Mouse (Mus musculus): Measurements from ENCODE around the gene Cma2. TPM values are rescaled to one million over a fixed set of nuclear protein-coding genes. Genes with fewer than 3 reads are reported as not detected.

The Cma2 gene
- not detected in 2 replicates for polyA plus RNA-seq (2014; fragmentation: Nextera tagmentation; extraction: Ambion mirVana)

- Histone ChIP-seq H3K4me2 (ENCODE audit: low read depth, severe bottlenecking) (no peak within 1 kb of the TSS), H3K4me1 (ENCODE audit: control insufficient read depth, insufficient read depth, low read length) (no peaks in the 10 kb centered on the region), H3K9ac (ENCODE audit: low read length) (no peak within 1 kb of the TSS), H3K9me3 (ENCODE audit: control insufficient read depth, low read length) (no peaks in the 10 kb centered on the region), H3K4me3 (ENCODE audit: low read depth, low read length) (no peak within 1 kb of the TSS), H3K27ac (replicated peaks; ENCODE audit: low read depth, low read length) (no peak within 1 kb of the TSS), H3K27me3 (ENCODE audit: control insufficient read depth, insufficient read depth, low read length) (no peaks in the 10 kb centered on the region), H3K36me3 (ENCODE audit: control insufficient read depth, insufficient read depth, low read length) (no peaks in the 10 kb centered on the region)
- 93% methylated on average over 6 of the region's 6 CpGs for WGBS
- no peak for ATAC-seq (ENCODE audit: insufficient number of reproducible peaks, low FRiP score, low TSS enrichment, low read depth)
- no peak for DNase-seq (ENCODE audit: low spot score)
Measured at GRCm38 (mm10) chr14:55950346-55951030, at the start of gene Cma2. TSS of gene Cma2 (plus strand) at chr14:55950980.

DNA sequence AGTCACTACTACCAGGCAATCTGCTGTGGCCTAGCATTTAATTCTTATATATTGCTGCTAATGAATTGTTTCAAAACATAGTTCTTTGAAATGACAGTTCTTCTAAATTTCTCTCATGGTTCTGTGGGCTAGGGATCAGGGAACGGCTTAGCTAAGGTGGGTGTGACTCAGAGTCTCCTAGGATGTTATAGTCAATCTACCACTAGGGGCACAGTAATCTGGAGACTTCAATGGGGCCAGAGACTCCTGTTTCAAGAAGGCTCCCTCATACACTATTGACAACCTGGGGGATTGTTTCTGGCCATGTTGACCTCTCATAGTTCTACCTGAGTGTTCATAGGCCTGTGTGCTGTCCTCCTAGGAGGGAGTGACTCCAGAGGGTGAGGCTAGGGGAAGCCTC lies 45.3 kb upstream of the Cma2 start:
- ATAC-seq (ENCODE audit: insufficient number of reproducible peaks, low FRiP score, low TSS enrichment, low read depth): no peak
- no peaks in the 10 kb centered on the region for H3K36me3 ChIP-seq (ENCODE audit: control insufficient read depth, insufficient read depth, low read length)
- no peak overlapping the region for H3K4me2 ChIP-seq (ENCODE audit: low read depth, severe bottlenecking)
- H3K9ac ChIP-seq (ENCODE audit: low read length): no peak overlapping the region
- no peaks in the 10 kb centered on the region for H3K9me3 ChIP-seq (ENCODE audit: control insufficient read depth, low read length)
- no peak overlapping the region for H3K4me3 ChIP-seq (ENCODE audit: low read depth, low read length)
- peaks cover 6% of the 10 kb centered on the region; the same call in 1 of the 2 replicates for H3K4me1 ChIP-seq (ENCODE audit: control insufficient read depth, insufficient read depth, low read length)
- no peak overlapping the region for H3K27ac ChIP-seq (replicated peaks; ENCODE audit: low read depth, low read length)
- 39% methylated on average over 1 of the region's 1 CpGs for WGBS
- H3K27me3 ChIP-seq (ENCODE audit: control insufficient read depth, insufficient read depth, low read length): no peaks in the 10 kb centered on the region
- no peak for DNase-seq (ENCODE audit: low spot score)

DNA sequence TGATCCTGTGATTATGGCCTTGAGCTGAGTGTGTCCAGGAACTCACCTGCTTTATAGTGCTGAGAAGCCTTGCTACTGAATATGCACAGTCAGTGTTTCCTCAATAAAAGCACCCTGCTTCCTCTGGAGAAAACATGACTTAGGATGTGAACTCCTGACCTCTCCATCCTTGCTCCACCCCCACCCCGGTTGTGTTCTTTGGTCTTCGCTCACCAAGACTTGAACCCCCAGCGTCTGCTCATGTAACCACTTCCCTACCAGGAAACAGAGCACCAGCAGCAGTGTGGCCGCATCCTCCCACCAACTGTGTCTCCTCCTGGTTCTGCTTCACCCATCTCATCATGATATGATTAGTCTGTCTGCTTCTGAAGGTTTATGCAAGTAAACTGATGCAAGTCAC lies 37.4 kb upstream of the Cma2 start:
- no peak overlapping the region for H3K27ac ChIP-seq (replicated peaks; ENCODE audit: low read depth, low read length)
- ATAC-seq (ENCODE audit: insufficient number of reproducible peaks, low FRiP score, low TSS enrichment, low read depth) (no peak), DNase-seq (ENCODE audit: low spot score) (no peak)
- no peaks in the 10 kb centered on the region for H3K4me1 ChIP-seq (ENCODE audit: control insufficient read depth, insufficient read depth, low read length)
- H3K4me3 ChIP-seq (ENCODE audit: low read depth, low read length): no peak overlapping the region
- H3K36me3 ChIP-seq (ENCODE audit: control insufficient read depth, insufficient read depth, low read length): no peaks in the 10 kb centered on the region
- WGBS: 44% methylated on average over 4 of the region's 4 CpGs
- no peaks in the 10 kb centered on the region for H3K9me3 ChIP-seq (ENCODE audit: control insufficient read depth, low read length)
- H3K4me2 ChIP-seq (ENCODE audit: low read depth, severe bottlenecking): no peak overlapping the region
- H3K27me3 ChIP-seq (ENCODE audit: control insufficient read depth, insufficient read depth, low read length): no peaks in the 10 kb centered on the region
- no peak overlapping the region for H3K9ac ChIP-seq (ENCODE audit: low read length)

- no peak overlapping the region for H3K27ac ChIP-seq (replicated peaks; ENCODE audit: low read depth, low read length)
- peak; percentile 60; the same call in 1 of the 2 replicates for ATAC-seq (ENCODE audit: insufficient number of reproducible peaks, low FRiP score, low TSS enrichment, low read depth)
- H3K27me3 ChIP-seq (ENCODE audit: control insufficient read depth, insufficient read depth, low read length): no peaks in the 10 kb centered on the region
- no peaks in the 10 kb centered on the region for H3K4me1 ChIP-seq (ENCODE audit: control insufficient read depth, insufficient read depth, low read length)
- H3K9me3 ChIP-seq (ENCODE audit: control insufficient read depth, low read length): no peaks in the 10 kb centered on the region
- no peak overlapping the region for H3K4me3 ChIP-seq (ENCODE audit: low read depth, low read length)
- peak; percentile 88 for DNase-seq (ENCODE audit: low spot score)
- 40% methylated on average over 14 of the region's 14 CpGs for WGBS
- no peaks in the 10 kb centered on the region for H3K36me3 ChIP-seq (ENCODE audit: control insufficient read depth, insufficient read depth, low read length)
- H3K9ac ChIP-seq (ENCODE audit: low read length): no peak overlapping the region
- no peak overlapping the region for H3K4me2 ChIP-seq (ENCODE audit: low read depth, severe bottlenecking)
Measured at GRCm38 (mm10) chr14:55918240-55919082, 32.3 kb upstream of the Cma2 start.

DNA sequence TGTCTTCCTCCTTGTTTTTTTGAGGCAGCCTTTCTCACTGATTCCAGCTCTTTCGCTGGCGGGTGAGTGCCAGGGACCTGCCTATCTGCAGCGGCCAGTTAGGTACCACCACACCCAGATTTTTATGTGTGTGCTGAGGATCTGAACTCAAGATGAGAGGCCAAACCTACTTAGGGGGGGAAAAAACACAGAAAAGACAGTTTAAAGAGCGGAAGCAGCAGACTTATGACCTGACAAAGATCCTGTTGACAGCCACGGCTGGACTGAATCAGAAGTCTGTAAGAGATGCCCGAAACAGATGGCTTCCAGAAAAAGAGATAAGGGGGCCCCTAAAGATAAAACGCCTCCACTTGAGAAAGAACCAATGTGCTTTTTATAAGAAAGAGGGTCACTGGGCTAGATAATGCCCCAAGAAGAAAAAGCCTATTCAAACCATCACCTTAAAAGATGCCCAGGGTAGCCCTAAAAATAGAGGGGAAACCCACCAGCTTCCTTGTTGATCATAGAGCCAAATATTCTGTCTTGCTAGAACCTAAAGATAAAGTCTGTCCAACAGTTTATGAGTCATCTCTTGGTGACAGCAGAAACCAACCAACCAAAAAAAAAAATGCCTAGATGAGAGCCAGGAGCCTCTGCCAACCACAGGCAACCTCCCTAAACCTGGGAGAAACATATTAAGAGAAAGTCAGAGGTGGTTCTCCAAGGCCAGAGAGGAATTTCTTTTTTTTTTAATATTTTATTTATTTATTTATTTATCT lies 28.1 kb upstream of the Cma2 start:
- ATAC-seq (ENCODE audit: insufficient number of reproducible peaks, low FRiP score, low TSS enrichment, low read depth): no peak
- no peak for DNase-seq (ENCODE audit: low spot score)
- no peak overlapping the region for H3K27ac ChIP-seq (replicated peaks; ENCODE audit: low read depth, low read length)
- no peaks in the 10 kb centered on the region for H3K9me3 ChIP-seq (ENCODE audit: control insufficient read depth, low read length)
- no peak overlapping the region for H3K4me2 ChIP-seq (ENCODE audit: low read depth, severe bottlenecking)
- no peaks in the 10 kb centered on the region for H3K4me1 ChIP-seq (ENCODE audit: control insufficient read depth, insufficient read depth, low read length)
- no peak overlapping the region for H3K4me3 ChIP-seq (ENCODE audit: low read depth, low read length)
- H3K9ac ChIP-seq (ENCODE audit: low read length): no peak overlapping the region
- WGBS: 16% methylated on average over 7 of the region's 7 CpGs
- no peaks in the 10 kb centered on the region for H3K36me3 ChIP-seq (ENCODE audit: control insufficient read depth, insufficient read depth, low read length)
- H3K27me3 ChIP-seq (ENCODE audit: control insufficient read depth, insufficient read depth, low read length): no peaks in the 10 kb centered on the region

DNA sequence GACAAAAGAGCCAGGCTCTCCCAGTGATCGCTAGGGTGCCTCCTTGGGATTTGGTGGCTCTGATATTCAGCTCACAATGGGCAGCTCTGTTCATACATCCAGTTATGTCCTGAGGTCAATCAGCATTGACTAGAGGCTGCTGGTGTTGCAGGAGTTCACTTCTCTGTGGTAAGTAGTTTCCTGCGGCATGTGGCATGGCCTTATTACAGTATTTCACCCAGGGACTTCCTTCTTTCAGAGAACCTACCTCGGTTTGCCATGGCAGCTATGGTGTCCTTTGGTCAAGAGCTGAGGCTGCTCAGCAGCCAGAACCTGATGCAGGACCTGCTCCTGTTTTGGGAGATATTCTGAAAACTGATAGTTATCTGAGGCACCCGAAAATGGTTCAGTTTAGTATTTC lies 23.9 kb upstream of the Cma2 start:
- Histone ChIP-seq H3K27me3 (ENCODE audit: control insufficient read depth, insufficient read depth, low read length) (no peaks in the 10 kb centered on the region), H3K4me1 (ENCODE audit: control insufficient read depth, insufficient read depth, low read length) (no peaks in the 10 kb centered on the region), H3K4me2 (ENCODE audit: low read depth, severe bottlenecking) (no peak overlapping the region), H3K9ac (ENCODE audit: low read length) (no peak overlapping the region), H3K4me3 (ENCODE audit: low read depth, low read length) (no peak overlapping the region), H3K36me3 (ENCODE audit: control insufficient read depth, insufficient read depth, low read length) (no peaks in the 10 kb centered on the region), H3K27ac (replicated peaks; ENCODE audit: low read depth, low read length) (no peak overlapping the region), H3K9me3 (ENCODE audit: control insufficient read depth, low read length) (no peaks in the 10 kb centered on the region)
- WGBS: 89% methylated on average over 4 of the region's 4 CpGs
- DNase-seq (ENCODE audit: low spot score) (no peak), ATAC-seq (ENCODE audit: insufficient number of reproducible peaks, low FRiP score, low TSS enrichment, low read depth) (no peak)

GRCm38 (mm10) chr14:55929263-55929997 lies 21.4 kb upstream of the Cma2 start:
- Histone ChIP-seq H3K4me1 (ENCODE audit: control insufficient read depth, insufficient read depth, low read length) (no peaks in the 10 kb centered on the region), H3K36me3 (ENCODE audit: control insufficient read depth, insufficient read depth, low read length) (no peaks in the 10 kb centered on the region), H3K4me2 (ENCODE audit: low read depth, severe bottlenecking) (no peak overlapping the region), H3K9me3 (ENCODE audit: control insufficient read depth, low read length) (no peaks in the 10 kb centered on the region), H3K4me3 (ENCODE audit: low read depth, low read length) (no peak overlapping the region), H3K27me3 (ENCODE audit: control insufficient read depth, insufficient read depth, low read length) (no peaks in the 10 kb centered on the region), H3K27ac (replicated peaks; ENCODE audit: low read depth, low read length) (no peak overlapping the region), H3K9ac (ENCODE audit: low read length) (no peak overlapping the region)
- 22% methylated on average over 12 of the region's 12 CpGs for WGBS
- no peak for ATAC-seq (ENCODE audit: insufficient number of reproducible peaks, low FRiP score, low TSS enrichment, low read depth)
- no peak for DNase-seq (ENCODE audit: low spot score)

DNA sequence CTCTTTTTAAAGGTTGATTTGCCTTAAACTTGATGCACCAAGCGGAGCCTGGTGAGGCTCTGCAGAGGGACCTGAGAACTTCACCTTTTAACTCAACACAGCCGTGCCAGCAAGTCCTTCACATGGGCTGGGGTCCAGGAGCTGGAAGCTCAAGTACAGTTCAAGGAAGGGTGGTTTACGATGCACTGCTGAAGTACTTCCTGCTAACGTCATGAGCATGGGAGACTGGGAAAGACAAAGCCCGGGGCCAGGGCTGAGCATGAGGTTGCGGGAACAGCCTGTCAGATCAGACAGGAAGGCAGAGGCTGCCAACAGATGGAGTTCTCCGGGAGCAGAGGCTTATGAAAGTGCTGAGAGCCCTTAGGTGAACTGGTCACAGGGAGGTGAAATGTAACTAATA lies 17.2 kb upstream of the Cma2 start:
- no peak for ATAC-seq (ENCODE audit: insufficient number of reproducible peaks, low FRiP score, low TSS enrichment, low read depth)
- H3K27me3 ChIP-seq (ENCODE audit: control insufficient read depth, insufficient read depth, low read length): no peaks in the 10 kb centered on the region
- H3K9me3 ChIP-seq (ENCODE audit: control insufficient read depth, low read length): no peaks in the 10 kb centered on the region
- H3K9ac ChIP-seq (ENCODE audit: low read length): no peak overlapping the region
- no peaks in the 10 kb centered on the region for H3K36me3 ChIP-seq (ENCODE audit: control insufficient read depth, insufficient read depth, low read length)
- no peak overlapping the region for H3K4me2 ChIP-seq (ENCODE audit: low read depth, severe bottlenecking)
- no peak overlapping the region for H3K4me3 ChIP-seq (ENCODE audit: low read depth, low read length)
- 20% methylated on average over 7 of the region's 7 CpGs for WGBS
- H3K27ac ChIP-seq (replicated peaks; ENCODE audit: low read depth, low read length): no peak overlapping the region
- H3K4me1 ChIP-seq (ENCODE audit: control insufficient read depth, insufficient read depth, low read length): no peaks in the 10 kb centered on the region
- DNase-seq (ENCODE audit: low spot score): peak; percentile 53
